Mouse (Mus musculus): ENCODE results near the gene Hist2h4. TPM values are rescaled to one million over a fixed set of nuclear protein-coding genes. Genes with fewer than 3 reads are reported as not detected.
"Not testable (repeated sequence)": the region's sequence is repeated elsewhere in the genome, so short reads cannot be mapped to it uniquely, and the experiment has no call there.

The Hist2h4 gene
- total RNA-seq, 4 experiments from 2014 or later = 10.8 to 16.2 (median 12.3) TPM

GRCm38 (mm10) chr3:96268776-96269378 is 5.8 kb upstream of the Hist2h4 start:
- not testable (repeated sequence) for DNase-seq (ENCODE audit: low spot score)

- DNase-seq (ENCODE audit: low spot score) = peak; percentile 86
Observed at GRCm38 (mm10) chr3:96268051-96268775, 5.1 kb upstream of the Hist2h4 start, which contains the start of gene Hist2h3b. Gene Hist2h3b (plus strand): TSS chr3:96268654.

- DNase-seq (ENCODE audit: low spot score) = no peak
Observed at GRCm38 (mm10) chr3:96267541-96267940, 4.4 kb upstream of the Hist2h4 start.

- no peak for DNase-seq (ENCODE audit: low spot score)
Observed at GRCm38 (mm10) chr3:96266132-96266710, 3.1 kb upstream of the Hist2h4 start.

- no peak for DNase-seq (ENCODE audit: low spot score)
Observed at GRCm38 (mm10) chr3:96264404-96264949, 1.4 kb upstream of the Hist2h4 start.

GRCm38 (mm10) chr3:96263558-96264403 is 670 bp upstream of the Hist2h4 start:
- no peak for DNase-seq (ENCODE audit: low spot score)

GRCm38 (mm10) chr3:96262216-96262875 is 765 bp downstream of the Hist2h4 start:
- peak; percentile 93 for DNase-seq (ENCODE audit: low spot score)

GRCm38 (mm10) chr3:96261623-96262022 is 1.5 kb downstream of the Hist2h4 start:
- DNase-seq (ENCODE audit: low spot score) = no peak

- DNase-seq (ENCODE audit: low spot score) = no peak
Observed at GRCm38 (mm10) chr3:96260220-96260619, 2.9 kb downstream of the Hist2h4 start.

- DNase-seq (ENCODE audit: low spot score) = no peak
Observed at GRCm38 (mm10) chr3:96257190-96257589, 5.9 kb downstream of the Hist2h4 start.

GRCm38 (mm10) chr3:96255926-96256593 is 7.1 kb downstream of the Hist2h4 start:
- no peak for DNase-seq (ENCODE audit: low spot score)

GRCm38 (mm10) chr3:96254683-96255355 is 8.3 kb downstream of the Hist2h4 start:
- no peak for DNase-seq (ENCODE audit: low spot score)

- no peak for DNase-seq (ENCODE audit: low spot score)
Observed at GRCm38 (mm10) chr3:96251787-96252186, 11.3 kb downstream of the Hist2h4 start.

- no peak for DNase-seq (ENCODE audit: low spot score)
Observed at GRCm38 (mm10) chr3:96250890-96251289, 12.2 kb downstream of the Hist2h4 start.

- DNase-seq (ENCODE audit: low spot score) = no peak
Observed at GRCm38 (mm10) chr3:96249034-96249345, 14.1 kb downstream of the Hist2h4 start.

- DNase-seq (ENCODE audit: low spot score) = no peak
Observed at GRCm38 (mm10) chr3:96248141-96249033, 14.7 kb downstream of the Hist2h4 start.

GRCm38 (mm10) chr3:96247356-96248140 is 15.6 kb downstream of the Hist2h4 start:
- DNase-seq (ENCODE audit: low spot score) = no peak

GRCm38 (mm10) chr3:96246427-96246856 is 16.7 kb downstream of the Hist2h4 start, which contains the start of gene Hist2h3c1:
Gene Hist2h3c1 (plus strand): TSS chr3:96246685.
- not testable (repeated sequence) for DNase-seq (ENCODE audit: low spot score)

All from heart, adult 8-10 months (tissue).